Mouse (Mus musculus) hindbrain, postnatal 0 days (tissue): ENCODE measurements around the gene Gm8369. TPM values are rescaled to one million over a fixed set of nuclear protein-coding genes. Genes with fewer than 3 reads are reported as not detected.

Source experiments
- polyA plus RNA-seq: library from polyadenylated mRNA; unstranded; fragments of >200 nt; fragmentation: Nextera tagmentation; extraction: Ambion mirVana; gene quantifications from 2 replicates; pipeline ENCODE4 v1.2.1, GENCODE M21; 2015
- total RNA-seq: library from RNA; depleted of rRNA; stranded (reverse); fragments of >200 nt; gene quantifications from 2 replicates; pipeline ENCODE4 v1.2.3, GENCODE M21; 2014; rRNA removed

Gm8369 gene
- total and polyA plus RNA-seq, 2 experiments from 2014 or later = not detected

Other genes starting within 250 kb of the Gm8369 start
- gene Ms4a1, start 219.7 kb upstream of the Gm8369 start, total RNA-seq = not detected in 2 replicates
- gene Ms4a1, start 219.7 kb upstream of the Gm8369 start, polyA plus RNA-seq = not detected in 2 replicates
- gene Ms4a5, start 202.1 kb upstream of the Gm8369 start, total RNA-seq = not detected in 2 replicates
- gene Ms4a5, start 202.1 kb upstream of the Gm8369 start, polyA plus RNA-seq = not detected in 2 replicates
- not detected in 2 replicates for gene Ms4a14, start 171.5 kb upstream of the Gm8369 start, total RNA-seq
- gene Ms4a14, start 171.5 kb upstream of the Gm8369 start, polyA plus RNA-seq = not detected in 2 replicates
- gene Ms4a7, start 149.8 kb upstream of the Gm8369 start, total RNA-seq = 0.10 and 0.22 TPM in 2 replicates
- 2.3 and 3.9 TPM in 2 replicates for gene Ms4a7, start 149.8 kb upstream of the Gm8369 start, polyA plus RNA-seq
- 1.5 and 2.3 TPM in 2 replicates for gene Ms4a4a, start 110.4 kb upstream of the Gm8369 start, total RNA-seq
- gene Ms4a4a, start 110.4 kb upstream of the Gm8369 start, polyA plus RNA-seq = 2.1 and 2.6 TPM in 2 replicates
- gene Ms4a4c, start 81.2 kb upstream of the Gm8369 start, total RNA-seq = not detected in 2 replicates
- gene Ms4a4c, start 81.2 kb upstream of the Gm8369 start, polyA plus RNA-seq = 0.20 and 0.23 TPM in 2 replicates
- gene Ms4a4b, start 42.4 kb upstream of the Gm8369 start, total RNA-seq = not detected in 2 replicates
- gene Ms4a4b, start 42.4 kb upstream of the Gm8369 start, polyA plus RNA-seq = not detected in 2 replicates
- gene Ms4a6c, start 16.6 kb upstream of the Gm8369 start, total RNA-seq = 0.32 and 2.3 TPM in 2 replicates
- gene Ms4a6c, start 16.6 kb upstream of the Gm8369 start, polyA plus RNA-seq = 2.4 and 3.3 TPM in 2 replicates
- gene Ms4a6b, start 30.6 kb downstream of the Gm8369 start, total RNA-seq = 3.1 and 8.7 TPM in 2 replicates
- gene Ms4a6b, start 30.6 kb downstream of the Gm8369 start, polyA plus RNA-seq = 2.3 and 2.6 TPM in 2 replicates
- not detected in 2 replicates for gene Ms4a4d, start 50.9 kb downstream of the Gm8369 start, total RNA-seq
- gene Ms4a4d, start 50.9 kb downstream of the Gm8369 start, polyA plus RNA-seq = not detected in 2 replicates
- 3.0 and 3.2 TPM in 2 replicates for gene Ms4a6d, start 118.9 kb downstream of the Gm8369 start, total RNA-seq
- gene Ms4a6d, start 118.9 kb downstream of the Gm8369 start, polyA plus RNA-seq = 2.3 and 3.0 TPM in 2 replicates
- 3.7 TPM in 1 of 2 replicates, not detected in the other for gene Ms4a2, start 137.8 kb downstream of the Gm8369 start, total RNA-seq
- 0.19 and 0.36 TPM in 2 replicates for gene Ms4a2, start 137.8 kb downstream of the Gm8369 start, polyA plus RNA-seq
- not detected in 2 replicates for gene Ms4a3, start 154.9 kb downstream of the Gm8369 start, total RNA-seq
- not detected in 2 replicates for gene Ms4a3, start 154.9 kb downstream of the Gm8369 start, polyA plus RNA-seq
- gene Oosp2, start 174.6 kb downstream of the Gm8369 start, total RNA-seq = not detected in 2 replicates
- gene Oosp2, start 174.6 kb downstream of the Gm8369 start, polyA plus RNA-seq = not detected in 2 replicates
- gene Oosp1, start 205.2 kb downstream of the Gm8369 start, total RNA-seq = not detected in 2 replicates
- not detected in 2 replicates for gene Oosp1, start 205.2 kb downstream of the Gm8369 start, polyA plus RNA-seq
- not detected in 2 replicates for gene Oosp3, start 211.1 kb downstream of the Gm8369 start, total RNA-seq
- gene Oosp3, start 211.1 kb downstream of the Gm8369 start, polyA plus RNA-seq = not detected in 2 replicates